Mouse (Mus musculus) ES-E14 (cell line): ENCODE results near the gene Kremen2.

Experiments
- HCFC1 ChIP-seq: IDR thresholded peaks from 2 replicates; pipeline ENCODE4 v1.6.1; 2012; ENCODE audit warnings: low read length, inconsistent platforms, borderline replicate concordance; ENCODE audit not compliant: insufficient read depth
- MAFK ChIP-seq: IDR thresholded peaks from 2 replicates; pipeline ENCODE4 v1.6.1; 2014; ENCODE audit warnings: mild to moderate bottlenecking, low read depth, low read length, inconsistent platforms; ENCODE audit not compliant: insufficient read depth
- ZC3H11A ChIP-seq: IDR thresholded peaks from 2 replicates; pipeline ENCODE4 v1.6.1; 2012; ENCODE audit warnings: low read depth, mild to moderate bottlenecking, inconsistent platforms, low read length, borderline replicate concordance
- ZNF384 ChIP-seq: IDR thresholded peaks from 2 replicates; pipeline ENCODE4 v1.6.1; 2012; ENCODE audit warnings: low read depth, low read length, inconsistent platforms

DNA sequence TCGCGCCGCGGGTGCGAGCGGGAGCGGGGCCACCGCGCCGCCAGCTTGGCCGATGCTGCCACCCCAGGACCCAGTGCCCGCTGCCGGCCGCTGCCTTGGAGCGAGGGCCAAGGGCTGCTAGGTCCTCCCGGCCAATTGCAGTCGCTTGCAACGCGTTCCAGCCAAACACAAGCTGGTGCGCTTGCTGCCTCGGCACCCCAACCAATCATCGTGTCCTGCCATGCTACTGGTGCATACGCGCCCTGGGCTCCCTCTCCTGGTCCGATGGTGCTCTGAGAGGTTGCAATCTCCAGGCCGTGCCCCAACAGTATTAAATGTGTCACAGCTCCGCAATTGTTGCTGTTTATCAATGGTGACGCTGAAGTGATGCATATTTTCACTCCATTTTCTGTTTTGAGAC lies 45.6 kb downstream of the Kremen2 start:
- TF ChIP-seq ZC3H11A: no peak
- no peak for TF ChIP-seq ZNF384
- TF ChIP-seq HCFC1: no peak
- TF ChIP-seq MAFK: no peak
